Mouse (Mus musculus): Measurements from ENCODE around the gene Tmem130.

The Tmem130 gene

DNA sequence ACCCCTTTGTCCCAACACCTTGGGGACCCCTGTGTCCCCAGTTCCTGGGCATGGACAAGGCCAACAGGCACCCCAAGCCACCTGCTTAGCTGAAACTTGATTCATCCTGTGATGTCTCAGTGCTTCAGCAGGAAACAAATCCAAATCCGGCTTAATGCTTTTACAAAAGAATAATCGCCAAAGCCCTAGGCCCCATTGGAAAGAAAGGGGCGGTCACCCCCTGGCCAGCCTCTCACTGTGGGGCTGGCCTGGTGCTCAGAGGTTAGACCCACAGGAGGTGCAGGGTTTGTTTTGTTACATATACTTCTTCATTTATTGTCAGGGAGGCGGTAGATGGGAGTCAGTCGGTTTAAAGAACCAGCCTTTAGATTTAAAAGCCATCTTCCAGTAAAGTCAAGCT, 33.4 kb downstream of the Tmem130 start:
- no peak for DNase-seq

GRCm38 (mm10) chr5:144727119-144727518, 34.5 kb downstream of the Tmem130 start:
- peak; percentile 66 for DNase-seq

GRCm38 (mm10) chr5:144725554-144725953, 36.1 kb downstream of the Tmem130 start:
- no peak for DNase-seq

DNA sequence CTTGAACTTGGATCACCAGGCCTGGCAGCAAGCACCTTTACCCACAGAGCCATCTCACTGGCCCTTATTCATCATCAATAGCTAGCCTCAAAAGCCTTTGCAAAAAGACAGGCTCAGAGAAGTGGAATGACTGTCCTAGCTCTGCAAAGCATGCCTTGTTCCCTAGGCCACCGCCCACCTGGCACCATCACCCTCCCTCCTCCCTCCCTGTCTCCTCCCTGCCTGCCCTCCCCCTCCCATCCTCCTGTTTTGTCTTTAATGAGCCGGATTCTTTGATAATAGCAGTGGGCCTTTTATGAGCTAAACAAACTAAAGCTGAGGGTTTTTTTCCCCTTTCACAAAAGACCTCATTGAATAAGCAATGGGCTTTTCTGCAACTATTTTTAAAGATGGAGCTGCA, 36.7 kb downstream of the Tmem130 start:
- no peak for DNase-seq

DNA sequence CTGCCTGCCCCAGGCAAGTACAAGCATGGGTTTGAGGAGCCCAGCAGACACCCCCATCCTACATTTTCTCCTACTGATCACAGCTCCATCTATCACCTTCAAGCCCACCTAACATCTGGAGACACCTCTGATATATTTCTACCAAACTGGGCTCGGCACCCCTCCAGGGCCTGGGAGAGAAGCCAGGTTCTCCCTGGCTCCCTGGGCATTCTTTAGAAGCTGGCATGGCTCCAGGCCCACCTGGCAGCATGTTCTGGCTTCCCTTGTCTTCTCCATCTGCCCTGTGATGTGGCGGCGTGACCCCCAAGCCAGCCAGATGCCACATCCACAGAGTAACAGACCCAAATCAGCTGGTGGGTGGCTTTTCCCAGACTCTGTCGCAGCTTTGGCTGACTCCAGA, 41.3 kb downstream of the Tmem130 start:
- peak; percentile 61 for DNase-seq

DNA sequence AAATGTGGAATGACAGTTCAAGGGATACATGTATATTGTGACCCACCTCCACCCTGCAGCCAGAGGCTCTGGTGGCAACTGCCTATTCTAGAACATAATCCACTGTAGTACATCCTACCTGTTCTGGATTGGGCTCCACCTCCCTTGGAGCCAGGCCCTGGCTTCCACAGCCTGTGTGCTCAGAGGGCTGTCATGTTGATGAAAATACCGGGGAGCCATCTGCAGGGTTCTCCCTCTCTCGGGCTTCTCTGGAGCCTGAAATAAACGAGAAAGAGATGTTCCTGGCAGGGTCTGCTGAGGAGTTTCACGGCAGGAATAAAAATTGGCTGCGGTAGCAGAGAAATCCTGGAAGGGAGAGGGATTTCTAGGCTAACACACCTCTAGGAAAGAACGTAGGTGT, 41.8 kb downstream of the Tmem130 start:
- peak; percentile 61 for DNase-seq

- DNase-seq, result no peak
Observed at GRCm38 (mm10) chr5:144717186-144717585, 44.4 kb downstream of the Tmem130 start.

DNA sequence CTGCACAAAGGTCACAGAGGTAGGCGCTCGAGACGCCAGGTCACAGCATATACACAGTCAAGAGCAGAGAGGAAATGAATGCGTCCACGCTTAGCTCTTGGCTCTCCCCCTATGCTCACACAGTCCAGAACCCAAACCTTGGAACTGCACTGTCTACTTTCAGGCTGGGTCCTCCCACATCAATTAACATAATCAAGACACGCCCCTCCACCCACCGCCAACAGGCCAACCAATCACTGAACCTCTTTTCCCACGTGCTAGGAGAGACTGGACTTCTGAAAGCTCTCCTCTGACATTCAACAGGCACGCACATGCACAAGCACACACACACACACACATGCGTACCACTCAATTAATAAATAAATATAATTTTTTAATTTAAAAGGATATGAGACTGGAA, 48.2 kb downstream of the Tmem130 start:
- no peak for DNase-seq

- peak; percentile 29 for DNase-seq
Observed at GRCm38 (mm10) chr5:144707603-144708002, 54.0 kb downstream of the Tmem130 start.

GRCm38 (mm10) chr5:144703464-144704368, 57.9 kb downstream of the Tmem130 start:
- no peak for DNase-seq

DNA sequence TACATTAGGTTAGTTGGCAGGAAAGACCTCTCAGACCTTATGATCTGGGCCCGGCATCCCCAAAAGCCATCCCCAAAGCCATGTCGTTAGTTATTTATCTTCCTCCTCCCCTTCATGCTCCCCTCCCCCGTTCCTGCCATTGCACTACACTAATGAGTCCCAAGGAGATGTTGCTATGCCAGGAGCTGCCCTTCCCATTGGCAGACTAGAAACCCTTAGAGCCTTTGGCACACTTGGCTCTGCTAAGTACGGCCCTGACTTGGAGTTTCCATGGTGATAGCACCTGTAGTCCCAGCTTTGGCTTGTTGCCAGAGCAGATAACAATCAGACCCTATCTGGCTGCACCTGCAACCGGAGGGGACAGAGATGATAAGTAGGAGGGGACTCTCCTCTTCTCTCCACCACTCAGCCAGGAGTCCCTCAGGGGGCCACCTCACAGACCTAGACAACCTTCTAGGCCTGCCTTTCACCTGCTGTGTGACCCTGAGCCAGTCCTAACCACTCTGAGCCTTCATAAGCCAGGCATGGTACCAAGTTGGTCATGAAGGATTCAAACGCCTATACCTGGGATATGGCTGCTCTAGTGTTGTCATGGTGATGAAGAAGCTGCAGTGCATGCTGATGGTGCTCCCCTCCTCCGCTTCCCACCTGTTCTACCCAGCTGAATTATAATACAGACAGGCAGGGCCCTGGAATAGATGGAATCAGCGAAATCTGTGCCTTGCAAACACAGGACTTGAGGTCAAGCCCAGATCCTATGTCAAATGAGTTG, 66.1 kb downstream of the Tmem130 start:
- DNase-seq, result peak; percentile 11

DNA sequence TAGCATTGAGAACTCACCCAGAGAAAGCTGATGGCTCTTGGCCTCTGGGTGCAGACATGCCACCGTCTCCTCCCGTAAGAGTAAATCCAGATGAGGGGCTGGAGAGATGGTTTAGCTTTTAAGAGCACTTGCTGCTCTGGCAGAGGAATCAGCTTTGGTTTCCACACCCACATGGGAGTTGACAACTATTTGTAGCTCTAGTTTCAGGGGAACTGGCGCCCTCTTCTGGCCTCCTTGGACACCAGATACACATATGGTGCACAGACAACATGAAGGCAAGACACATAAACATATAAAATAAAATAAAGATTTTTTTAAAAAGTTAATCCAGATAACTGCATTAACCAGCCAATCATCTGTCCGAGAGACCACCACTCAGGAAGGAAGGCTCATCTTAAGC, 67.5 kb downstream of the Tmem130 start:
- no peak for DNase-seq

- DNase-seq, result no peak
Observed at GRCm38 (mm10) chr5:144691421-144691820, 70.2 kb downstream of the Tmem130 start.

- no peak for DNase-seq
Observed at GRCm38 (mm10) chr5:144688371-144688770, 73.2 kb downstream of the Tmem130 start.

Measured in right cerebral cortex, postnatal 25 days (tissue).